Mouse (Mus musculus) G1E-ER4 (cell line): ENCODE results near the gene Echdc2. TPM values are rescaled to one million over a fixed set of nuclear protein-coding genes. Genes with fewer than 3 reads are reported as not detected.

Experiments
- GATA1 ChIP-seq: IDR thresholded peaks from one replicate; pipeline ENCODE4 v1.8.0; 2012; ENCODE audit warnings: low read length, inconsistent platforms
- polyA plus RNA-seq: library from polyadenylated mRNA; stranded (reverse); fragments of >175 nt; gene quantifications from 2 replicates; pipeline ENCODE4 v1.2.3, GENCODE M21; 2012

Echdc2 gene
- polyA plus RNA-seq = not detected in 2 replicates

DNA sequence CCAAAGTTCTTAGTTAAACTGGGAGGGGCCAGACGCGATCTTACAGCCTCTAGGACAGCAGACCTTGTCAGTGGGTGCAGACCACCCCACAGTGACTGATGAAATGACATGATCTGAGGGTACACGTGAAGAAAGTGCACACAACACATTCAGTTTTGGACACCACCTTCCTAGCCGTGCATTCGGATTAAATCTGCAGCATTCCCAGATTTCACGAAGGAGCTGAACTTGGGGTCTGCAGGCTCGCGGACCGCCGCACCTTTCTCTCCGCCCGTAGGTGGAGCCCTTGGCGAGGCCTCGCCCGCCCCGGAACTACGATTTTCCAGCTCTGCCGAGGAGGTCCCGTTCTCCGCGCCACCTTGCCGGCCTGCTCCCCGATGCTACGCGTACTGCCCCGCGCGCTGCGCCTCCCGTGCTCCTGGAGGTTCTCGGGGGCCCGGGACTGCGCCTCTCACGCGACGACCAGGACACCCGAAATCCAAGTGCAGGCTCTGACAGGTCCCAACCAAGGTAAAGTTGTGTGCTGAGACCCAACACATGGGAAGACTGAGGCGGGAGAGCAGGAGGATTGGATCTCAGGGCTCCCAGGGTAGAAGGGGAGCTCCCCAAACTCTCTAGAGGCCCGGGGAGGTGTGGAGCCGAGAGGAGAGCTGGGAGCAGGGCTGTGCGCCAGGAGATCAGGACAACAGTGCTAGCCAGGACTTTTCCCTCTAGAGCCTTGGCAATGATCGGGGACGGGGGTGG lies at the start of gene Echdc2:
Echdc2 (plus strand) TSS at position 286 of the 744 bp plus-strand sequence.
- TF ChIP-seq GATA1 = no peak

DNA sequence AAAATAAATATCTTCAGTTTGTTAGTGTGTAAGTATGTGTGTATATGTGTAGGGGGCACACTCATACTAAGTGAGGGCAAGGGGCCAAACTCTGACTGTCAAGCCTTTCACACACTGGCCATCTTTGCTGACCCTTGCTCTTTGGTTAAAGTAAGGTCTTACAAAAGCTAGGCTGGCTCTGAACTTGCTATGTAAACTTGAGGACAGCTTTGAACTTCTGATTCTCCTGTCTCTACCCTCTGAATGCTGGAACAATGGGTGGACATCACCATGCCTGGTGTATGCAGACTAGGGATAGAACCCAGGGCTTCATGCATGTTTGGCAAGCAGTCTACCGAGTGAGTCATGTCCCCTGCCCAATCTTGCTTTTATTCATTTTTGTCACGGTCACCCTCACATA lies 48.8 kb upstream of the Echdc2 start:
- no peak for TF ChIP-seq GATA1

DNA sequence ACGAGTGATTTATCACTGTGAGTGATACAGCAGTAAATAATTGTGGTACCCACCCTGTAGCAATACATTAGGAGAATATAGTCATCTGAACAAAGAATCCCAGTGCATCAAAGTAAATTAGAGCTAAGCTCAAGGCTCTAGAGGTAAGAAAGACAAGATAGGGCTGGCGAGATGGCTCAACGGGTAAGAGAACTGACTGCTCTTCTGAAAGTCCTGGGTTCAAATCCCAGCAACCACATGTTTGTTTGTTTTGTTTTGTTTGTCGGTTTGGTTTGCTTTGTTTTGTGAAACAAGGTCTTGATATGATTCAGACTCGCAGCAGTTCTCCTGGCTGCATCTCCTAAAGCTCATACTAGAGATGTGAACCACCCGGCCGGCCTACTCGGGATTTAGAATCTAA lies 47.7 kb upstream of the Echdc2 start:
- no peak for TF ChIP-seq GATA1

DNA sequence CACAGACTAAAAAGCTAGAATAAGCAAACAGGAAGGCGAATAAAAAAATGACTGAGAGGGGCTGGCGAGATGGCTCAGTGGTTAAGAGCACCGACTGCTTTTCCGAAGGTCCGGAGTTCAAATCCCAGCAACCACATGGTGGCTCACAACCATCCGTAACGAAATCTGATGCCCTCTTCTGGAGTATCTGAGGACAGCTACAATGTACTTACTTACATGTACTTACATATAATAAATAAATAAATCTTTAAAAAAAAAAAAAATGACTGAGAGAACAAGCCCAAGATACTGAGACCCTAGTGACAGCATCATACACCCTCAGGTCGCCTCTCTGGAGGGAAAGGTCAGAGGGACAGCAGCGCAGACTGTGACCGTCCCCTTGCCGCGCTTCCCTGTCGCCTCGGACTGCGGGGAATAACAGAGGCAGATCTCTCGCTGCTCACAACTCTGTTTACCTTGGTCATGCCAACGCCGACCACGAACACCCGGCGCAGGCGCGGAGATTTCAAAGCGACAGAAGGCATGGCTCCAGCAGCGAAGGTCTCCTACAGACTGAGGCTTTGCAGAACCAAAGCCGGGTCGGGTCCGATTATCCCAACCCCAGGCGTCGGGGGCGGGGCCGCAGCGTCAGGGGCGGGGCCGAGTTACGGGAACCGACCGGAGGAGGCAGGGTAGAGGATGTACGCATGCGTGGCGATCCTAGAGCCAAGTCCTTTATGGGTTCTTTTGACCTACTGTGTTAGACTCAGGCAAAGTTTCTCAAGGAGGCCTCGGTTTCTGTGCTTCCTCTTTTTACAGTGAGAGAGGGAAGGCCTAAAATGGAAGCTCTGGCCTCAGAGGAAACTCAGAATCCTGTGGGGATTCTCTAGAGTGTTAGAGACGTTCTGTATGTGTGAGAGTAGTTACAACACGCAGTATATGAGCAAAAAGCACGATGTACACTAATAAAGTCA lies 47.0 kb upstream of the Echdc2 start:
- no peak for TF ChIP-seq GATA1

DNA sequence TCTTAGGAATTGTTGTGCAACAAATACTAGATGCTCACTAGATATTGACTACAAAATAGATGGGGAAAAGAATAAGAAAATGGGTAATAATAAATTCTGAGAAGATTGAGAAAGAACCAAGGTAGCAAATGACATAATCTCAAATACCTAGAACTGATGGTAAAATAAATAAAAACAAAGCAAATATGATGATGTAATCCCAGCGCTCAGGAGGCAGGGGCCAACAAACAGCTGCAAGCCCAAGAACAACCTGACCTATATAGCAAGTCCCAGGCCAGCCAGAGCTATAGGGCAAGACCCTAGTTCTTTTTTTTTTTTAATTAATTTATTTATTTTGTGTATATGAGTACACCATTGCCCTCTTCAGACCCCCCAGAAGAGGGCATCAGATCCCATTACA lies 41.1 kb upstream of the Echdc2 start:
- TF ChIP-seq GATA1 = no peak

DNA sequence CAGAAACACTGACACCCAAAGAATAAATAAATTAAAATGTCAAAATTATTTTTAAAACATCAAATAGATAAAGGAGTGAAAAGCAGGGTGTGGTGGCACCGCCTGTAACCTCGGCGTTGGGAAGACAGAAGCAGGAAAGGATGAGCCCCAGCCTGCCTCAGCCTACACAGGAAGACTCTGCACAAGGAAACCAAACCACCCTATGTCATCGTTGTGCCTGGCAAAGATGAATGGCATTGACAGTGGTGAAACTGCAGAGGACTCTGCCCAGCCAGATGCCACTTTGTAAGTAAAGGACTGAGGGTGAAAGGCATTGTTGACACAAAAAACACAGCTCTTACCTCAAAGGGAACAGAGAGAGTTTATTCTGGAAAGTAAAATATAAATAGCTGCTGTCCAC lies 39.0 kb upstream of the Echdc2 start:
- no peak for TF ChIP-seq GATA1

DNA sequence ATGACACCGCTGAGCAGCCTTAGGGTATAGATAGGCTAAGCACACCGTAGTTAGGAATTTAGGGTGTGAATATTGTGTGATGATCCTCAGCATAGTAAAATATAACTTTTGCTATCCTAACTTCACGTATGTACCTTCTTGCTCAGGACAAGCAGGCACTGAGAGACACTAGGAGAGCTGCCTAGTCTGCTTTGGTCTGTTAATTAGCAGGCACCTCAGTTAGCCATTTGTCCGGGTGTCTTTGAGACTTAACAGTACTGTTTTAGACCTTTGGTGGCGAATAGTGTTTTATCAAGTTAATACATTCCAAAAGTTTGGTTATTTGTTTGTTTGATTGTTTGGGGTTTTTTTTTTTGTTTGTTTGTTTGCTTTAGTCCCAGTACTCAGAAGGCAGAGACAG lies 37.7 kb upstream of the Echdc2 start:
- TF ChIP-seq GATA1 = no peak

DNA sequence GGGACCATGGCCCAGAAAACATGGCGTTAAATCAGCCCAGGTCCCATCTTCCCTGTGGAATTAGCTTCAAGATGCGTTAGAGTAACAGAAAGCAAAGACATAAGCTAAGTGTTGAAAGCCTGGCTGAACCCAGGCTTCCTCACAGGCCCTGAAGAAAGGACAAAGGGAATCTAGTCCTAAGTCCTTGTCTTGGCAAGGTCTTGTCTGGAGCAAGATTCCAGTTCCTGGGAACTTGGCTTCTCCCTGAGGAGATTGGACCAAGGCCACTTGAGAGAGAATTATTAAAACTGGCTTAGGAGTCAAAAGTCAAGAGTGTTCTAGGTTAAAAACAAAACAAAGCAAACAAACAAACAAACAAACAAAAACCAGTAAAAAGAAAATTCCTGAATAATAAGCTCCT lies 36.9 kb upstream of the Echdc2 start:
- TF ChIP-seq GATA1 = no peak

DNA sequence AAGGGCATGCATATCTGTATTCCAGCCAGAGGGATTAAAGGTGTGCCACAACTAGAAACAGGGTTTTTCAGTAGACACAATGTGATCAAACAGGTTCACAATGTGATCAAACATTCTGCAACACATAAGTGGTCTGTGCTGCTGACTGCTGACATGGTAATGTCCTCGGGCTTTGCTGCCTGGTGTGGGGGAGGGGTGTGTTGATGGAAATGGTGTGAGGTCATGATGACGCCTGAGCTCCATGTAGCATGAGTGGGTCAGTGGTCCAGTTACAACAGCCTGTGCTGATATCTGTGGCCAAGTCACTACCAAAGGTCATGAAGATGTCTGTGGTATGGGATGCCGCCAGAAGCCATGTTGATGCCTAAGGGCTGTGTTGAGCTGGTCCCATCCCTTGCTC lies 34.8 kb upstream of the Echdc2 start:
- TF ChIP-seq GATA1 = no peak

DNA sequence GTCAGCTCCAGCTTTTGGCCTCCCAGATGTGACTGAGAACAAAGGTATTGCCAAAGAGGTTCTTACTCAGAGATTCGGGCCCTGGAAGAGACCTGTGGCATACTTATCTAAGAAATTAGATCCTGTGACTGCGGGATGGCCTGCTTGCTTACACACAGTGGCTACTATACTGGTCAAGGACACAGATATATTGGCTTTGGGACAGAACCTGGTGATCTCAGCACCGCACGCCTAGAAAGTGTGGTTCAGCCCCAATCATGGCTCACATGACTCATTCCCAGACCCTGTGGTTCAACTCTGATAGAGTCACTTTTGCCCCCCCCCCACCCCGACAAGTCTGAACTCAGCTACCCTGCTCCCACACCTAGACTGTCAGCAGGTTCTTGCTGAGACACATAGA lies 28.3 kb upstream of the Echdc2 start:
- no peak for TF ChIP-seq GATA1

DNA sequence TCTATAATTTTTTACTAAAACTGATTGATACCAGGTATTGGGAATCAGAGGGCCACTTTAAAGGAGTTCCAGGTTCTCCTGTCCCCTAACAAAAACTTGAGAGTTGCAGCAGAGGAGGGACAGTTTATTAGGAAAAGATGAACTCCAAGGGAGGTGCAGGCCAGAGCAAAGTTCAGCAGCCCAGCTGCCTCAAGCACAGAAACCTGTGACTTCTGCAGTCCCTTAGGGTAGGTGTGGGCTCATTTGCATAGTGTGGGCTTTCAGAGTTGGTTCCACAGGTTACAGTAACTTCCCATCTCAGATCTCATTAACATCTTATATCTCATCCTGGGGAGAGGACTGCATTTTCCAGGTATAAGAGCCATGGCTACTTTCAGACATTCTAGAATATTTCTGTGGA lies 21.5 kb upstream of the Echdc2 start:
- no peak for TF ChIP-seq GATA1

DNA sequence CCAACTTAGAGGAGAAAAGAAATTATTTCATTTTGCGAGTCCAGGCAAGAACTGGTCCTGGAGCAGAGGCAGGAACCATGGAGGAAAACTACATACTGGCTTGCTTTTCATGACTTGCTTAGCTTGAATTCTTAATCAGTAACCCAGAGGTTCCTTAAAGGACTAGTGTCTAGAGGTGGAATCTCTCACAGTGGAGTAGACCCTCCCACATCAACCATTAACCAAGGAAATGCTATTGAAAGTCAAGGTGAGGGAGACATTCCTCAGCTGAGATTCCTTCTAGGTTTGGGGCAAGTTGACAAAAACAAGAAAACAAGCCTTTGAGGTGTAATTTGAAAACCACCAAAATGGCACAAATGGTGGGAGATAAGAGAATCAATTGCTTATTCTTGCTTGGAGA lies 20.4 kb upstream of the Echdc2 start, which contains the start of gene Scp2:
Scp2 (minus strand) TSS at position 119 of the 400 bp plus-strand sequence.
- TF ChIP-seq GATA1 = no peak

DNA sequence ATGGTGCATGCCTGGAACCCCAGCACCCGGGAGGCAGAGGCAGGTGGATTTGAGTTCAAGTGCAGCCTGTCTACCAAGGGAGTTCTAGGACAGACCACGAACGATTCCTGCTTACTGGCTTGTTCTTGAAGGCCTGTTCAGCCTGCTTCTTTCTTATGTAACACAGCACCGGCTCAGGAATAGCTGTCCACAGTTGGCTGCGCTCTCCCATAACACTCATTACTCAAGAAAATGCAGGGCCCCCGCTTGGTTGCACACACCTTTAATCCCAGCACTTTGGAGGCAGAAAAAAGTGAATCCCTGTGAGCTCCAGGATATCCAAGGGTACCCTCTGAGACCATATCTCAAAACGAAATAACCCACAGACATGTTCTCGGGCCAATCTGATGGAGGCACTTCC lies 3.3 kb upstream of the Echdc2 start:
- TF ChIP-seq GATA1 = no peak

DNA sequence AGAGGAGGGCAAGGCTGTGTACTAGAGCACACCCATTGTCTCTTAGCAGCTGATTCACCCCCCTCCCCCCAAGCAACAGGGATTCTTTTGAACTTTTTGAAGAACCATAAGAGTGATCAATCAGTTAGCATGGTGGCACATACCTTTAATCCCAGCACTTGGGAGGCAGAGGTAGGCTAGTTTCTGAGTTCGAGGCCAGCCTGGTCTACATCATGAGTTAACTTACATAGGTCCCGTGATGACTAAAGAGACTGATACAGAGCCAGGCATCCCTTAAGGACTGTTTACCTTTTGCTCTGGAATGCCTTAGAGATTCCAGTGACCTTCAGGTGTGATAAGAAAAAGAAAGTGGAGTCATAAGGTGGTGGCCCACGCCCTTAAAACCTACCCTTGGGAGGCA lies 1.9 kb upstream of the Echdc2 start:
- no peak for TF ChIP-seq GATA1

DNA sequence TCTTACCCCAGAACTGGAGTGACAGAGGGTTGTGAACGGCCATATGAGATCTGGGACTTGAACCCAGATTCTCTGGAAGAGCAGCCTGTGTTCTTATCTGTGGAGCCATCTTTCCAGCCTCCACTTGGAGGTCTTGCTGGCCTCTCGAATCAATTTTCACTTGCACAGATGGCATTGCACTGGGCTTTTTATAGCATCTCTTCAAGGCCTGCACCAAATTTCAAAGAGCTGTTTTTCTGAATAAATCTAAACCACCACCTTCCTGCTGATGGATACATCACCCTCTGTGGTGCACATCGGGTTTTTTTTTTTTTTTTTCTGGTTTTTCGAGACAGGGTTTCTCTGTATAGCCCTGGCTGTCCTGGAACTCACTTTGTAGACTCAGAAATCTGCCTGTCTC lies 1.6 kb downstream of the Echdc2 start:
- TF ChIP-seq GATA1 = no peak

DNA sequence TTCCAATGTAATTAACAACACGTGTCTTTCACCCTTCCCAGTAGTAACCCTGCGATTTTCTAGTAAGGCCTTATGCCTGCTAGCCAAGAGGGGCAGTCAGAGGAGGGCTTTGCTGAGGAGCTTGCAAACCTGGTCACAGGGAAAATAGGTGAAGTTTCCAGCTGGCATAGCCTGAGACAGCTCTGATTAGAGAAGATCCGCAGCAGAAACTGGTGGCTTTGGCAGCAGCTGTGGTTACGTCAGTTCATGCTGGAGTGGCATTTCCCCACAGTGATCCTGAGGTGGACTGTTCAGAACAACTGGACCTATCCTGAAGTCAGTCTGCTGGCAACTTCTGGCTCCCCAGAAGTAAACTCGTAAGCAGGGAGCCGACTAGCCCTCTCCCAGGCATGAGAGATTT lies 2.8 kb downstream of the Echdc2 start:
- no peak for TF ChIP-seq GATA1

DNA sequence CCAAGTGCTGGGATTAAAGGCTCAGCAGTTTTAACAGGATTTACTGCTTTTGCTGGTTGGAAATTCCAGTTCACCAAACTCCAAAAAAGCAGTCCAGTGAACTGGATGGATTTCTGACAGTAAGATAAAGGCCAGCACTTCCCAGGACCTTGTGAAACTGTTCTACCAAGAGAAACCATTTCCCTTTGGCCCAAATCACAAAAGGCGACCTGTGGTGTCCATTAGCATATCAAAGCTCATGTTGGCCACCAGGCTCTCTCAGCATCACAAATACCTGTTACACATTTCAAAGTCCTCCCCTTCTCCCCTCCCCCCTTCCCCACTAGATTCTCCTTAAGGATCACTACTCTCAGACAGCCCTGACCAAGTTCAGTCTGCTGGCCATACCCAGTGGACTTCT lies 17.0 kb downstream of the Echdc2 start:
- no peak for TF ChIP-seq GATA1
